15 mouse cellular contexts compared by ENCODE assay signal in the genomic region with DNA sequence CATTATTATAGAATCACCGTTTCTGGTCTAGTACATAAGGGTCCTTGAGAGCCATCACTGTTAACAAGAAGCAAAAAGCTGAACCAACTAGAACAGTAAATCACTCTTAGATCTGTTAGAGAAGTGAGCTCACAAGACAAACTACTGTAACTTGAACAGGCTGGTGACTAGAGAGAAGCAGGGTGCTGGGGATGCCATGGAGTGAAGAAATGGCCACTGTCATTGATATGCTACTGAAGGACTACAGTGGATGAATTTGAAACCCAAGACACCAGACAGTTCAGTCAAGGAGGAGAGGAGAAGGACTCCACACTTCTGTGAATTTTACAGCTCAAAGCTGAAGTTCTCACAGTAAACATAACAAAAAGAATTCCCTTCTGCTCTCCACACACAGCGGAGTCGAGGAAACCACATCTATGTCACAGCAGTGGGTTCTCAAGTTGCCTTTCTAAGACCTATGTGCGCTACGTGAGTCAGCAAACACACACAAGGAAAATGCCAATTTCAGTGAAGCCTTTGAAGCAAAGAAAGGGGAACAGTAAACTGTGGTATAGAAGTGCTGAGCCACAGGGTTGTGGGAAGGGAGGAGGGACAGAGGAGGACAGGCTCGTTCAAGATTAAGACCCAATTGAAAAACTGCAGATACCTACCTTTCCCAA. TPM values are rescaled to one million over a fixed set of nuclear protein-coding genes. Genes with fewer than 3 reads are reported as not detected.
DNase-seq lines count a peak whose midpoint lies in the region; ATAC-seq and TF ChIP-seq lines count a peak whose summit lies in the region.
"Had no signal": no experiment of that assay in that cellular context is flagged by ENCODE, and none has a peak within 500 bp of the region (broad histone marks: within the 10 kb centered on the region; RNA-seq: fewer than 3 reads in every experiment).

No protein-coding gene starts in this region.

- H3K9me3 ChIP-seq in MEL (replicated peaks; ENCODE audit: insufficient read depth, low read length), result no peaks in the 10 kb centered on the region
- H3K9me3 ChIP-seq: embryonic facial prominence, embryonic 15.5 days had no signal

- H3K4me3 ChIP-seq in layer of hippocampus, adult 2 months, result no peak overlapping the region
- no peak overlapping the region for H3K4me3 ChIP-seq in MEL (ENCODE audit: control insufficient read depth in 1 of 2, insufficient read depth in 1 of 2, low read depth in 2 of 2, low read length in 2 of 2)
- H3K4me3 ChIP-seq: embryonic facial prominence, embryonic 15.5 days had no signal

- peaks cover 2% of the 10 kb centered on the region; the same call in 1 of the 2 replicates for H3K79me2 ChIP-seq in MEL (ENCODE audit: control insufficient read depth, insufficient read depth, low read length, poor library complexity)

- ATAC-seq in granulocyte monocyte progenitor cell, adult 5-6 weeks (replicated peaks; ENCODE audit: poor library complexity, severe bottlenecking), result peak; percentile 90
- ATAC-seq in cerebellum, adult (ENCODE audit: insufficient number of reproducible peaks, low FRiP score, low TSS enrichment), result no peak
- ATAC-seq: forebrain, embryonic 14.5 days; hindbrain, embryonic 16.5 days had no signal

- no peaks in the 10 kb centered on the region for H3K27me3 ChIP-seq in MEL (ENCODE audit: control insufficient read depth in 1 of 2, insufficient read depth in 2 of 2, low read length in 2 of 2)
- H3K27me3 ChIP-seq: embryonic facial prominence, embryonic 15.5 days had no signal

- no peak for DNase-seq in layer of hippocampus, adult 2 months (ENCODE audit: low spot score in 2 of 2)
- no peak for DNase-seq in layer of hippocampus, adult 9-10 months (ENCODE audit: low spot score)
- DNase-seq in MEL (ENCODE audit: low read depth, low spot score), result peak; percentile 60
- peak; percentile 13 for DNase-seq in naive thymus-derived CD4-positive, alpha-beta T cell, adult 2 months (ENCODE audit: low read depth)
- DNase-seq in ovary, adult 18-20 months (ENCODE audit: low spot score), result no peak
- DNase-seq: cerebellum, postnatal 25 days; gastrocnemius, postnatal 14 days; kidney, postnatal 14 days; lung, postnatal 4 days had no signal

- TF ChIP-seq POLR2A in MEL (IDR thresholded peaks at IDR 0.05; ENCODE audit: control insufficient read depth in 1 of 2, insufficient read depth in 1 of 2, low read depth in 1 of 2, low read length in 2 of 2, poor library complexity in 1 of 2), result no peak

- no peak overlapping the region for H3K9ac ChIP-seq in MEL (ENCODE audit: control insufficient read depth, low read depth, low read length, poor library complexity, severe bottlenecking)
- H3K9ac ChIP-seq: embryonic facial prominence, embryonic 15.5 days; liver, embryonic 14.5 days had no signal

- H3K36me3 ChIP-seq in MEL (ENCODE audit: control insufficient read depth in 1 of 2, insufficient read depth in 2 of 2, low read length in 2 of 2), result peaks cover 0 to 2% of the 10 kb centered on the region in 2 experiments; a peak in 3 of 4 replicates
- H3K36me3 ChIP-seq: embryonic facial prominence, embryonic 15.5 days had no signal

- TF ChIP-seq CTCF in layer of hippocampus, adult 2 months (conservative IDR thresholded peaks at IDR 0.05), result no peak
- no peak for TF ChIP-seq CTCF in MEL (IDR thresholded peaks at IDR 0.05 in 2 of 3, conservative IDR thresholded peaks at IDR 0.05 in 1 of 3; ENCODE audit: control insufficient read depth in 1 of 3, insufficient read depth in 1 of 3, low read depth in 2 of 3, low read length in 3 of 3, poor library complexity in 1 of 3, severe bottlenecking in 1 of 3)

- H3K27ac ChIP-seq in layer of hippocampus, adult 2 months, result peak overlapping the region; percentile 75; the same call in 1 of the 2 replicates
- no peak overlapping the region for H3K27ac ChIP-seq in MEL (ENCODE audit: control insufficient read depth, low read depth, low read length)
- H3K27ac ChIP-seq: embryonic facial prominence, embryonic 15.5 days; liver, embryonic 14.5 days had no signal

- TF ChIP-seq RAD21 in MEL (IDR thresholded peaks at IDR 0.05; ENCODE audit: low read depth, low read length), result no peak

- peaks cover 2 to 5% of the 10 kb centered on the region in 2 experiments; a peak in 2 of 4 replicates for H3K4me1 ChIP-seq in MEL (ENCODE audit: control insufficient read depth in 1 of 2, insufficient read depth in 2 of 2, low read length in 2 of 2)
- H3K4me1 ChIP-seq: embryonic facial prominence, embryonic 15.5 days had no signal

- no peak for TF ChIP-seq EP300 in MEL (IDR thresholded peaks at IDR 0.05; ENCODE audit: low read depth in 1 of 2, low read length in 2 of 2)

TF ChIP-seq in MEL, 35 proteins besides CTCF, POLR2A, EP300 and RAD21:
- no peak for TF ChIP-seq HCFC1 (IDR thresholded peaks at IDR 0.05; ENCODE audit: low read depth, low read length)
- no peak for TF ChIP-seq RCOR1 (IDR thresholded peaks at IDR 0.05; ENCODE audit: low read depth, low read length)
- 0 out of 2 replicates have a peak, but pooled peaks have one; percentile 17 for TF ChIP-seq ETS1 (IDR thresholded peaks at IDR 0.05; ENCODE audit: low read depth, low read length)
- no peak for TF ChIP-seq GABPA (IDR thresholded peaks at IDR 0.05; ENCODE audit: low read depth, low read length)
- TF ChIP-seq MXI1 (IDR thresholded peaks at IDR 0.05; ENCODE audit: low read depth, low read length), result no peak
- TF ChIP-seq MAFK (IDR thresholded peaks at IDR 0.05; ENCODE audit: borderline replicate concordance, low read depth, low read length), result 0 out of 2 replicates have a peak, but pooled peaks have one; percentile 6

RNA-seq across cellular contexts. Expression of a gene that starts 20.7 kb away (rescaled TPM):
- 100 to 1,000 TPM; 117 to 122 TPM for total RNA-seq in layer of hippocampus, adult 2 months (2021)
- total RNA-seq in MEL (2012; rRNA removed), result 12.3 and 16.0 TPM in 2 replicates
- 10 to 100 TPM; 19.6 to 82.2 TPM for polyA plus RNA-seq in MEL (2012; ENCODE audit: insufficient read depth in 1 of 2, insufficient read length in 2 of 2, low read depth in 1 of 2, low replicate concordance in 2 of 2, missing spikeins in 1 of 2)
- 55.8 and 62.7 TPM in 2 replicates for total RNA-seq in granulocyte monocyte progenitor cell, adult 5-6 weeks (2014; fragmentation: Nextera tagmentation)
- 51.3 and 55.9 TPM in 2 replicates for total RNA-seq in granulocyte monocyte progenitor cell, adult 5-6 weeks (2017)

Comparison
In these comparisons a context has a peak if more than half of its experiments do, and no peak if none do; other contexts are left out.
1. DNase-seq: peak in MEL (single experiment) and naive thymus-derived CD4-positive, alpha-beta T cell, adult 2 months (single experiment); none in layer of hippocampus, adult 2 months (0 of 2), layer of hippocampus, adult 9-10 months (single experiment) and ovary, adult 18-20 months (single experiment).